Mouse (Mus musculus): ENCODE results near the gene Gimap1.

GRCm38 (mm10) chr6:48700251-48701075 lies 38.4 kb upstream of the Gimap1 start:
- TF ChIP-seq POLR2A (IDR thresholded peaks at IDR 0.05; ENCODE audit: insufficient read depth, low read depth, low read length) (no peak), CTCF (IDR thresholded peaks at IDR 0.05; ENCODE audit: insufficient read depth, low read depth, low read length) (no peak)

All from olfactory bulb, adult 2 months (tissue).